Mouse (Mus musculus): ENCODE data around the gene M6pr.

GRCm38 (mm10) chr6:122291264-122291663 is 17.3 kb upstream of the M6pr start:
- no peak for TF ChIP-seq POLR2A (IDR thresholded peaks at IDR 0.05; ENCODE audit: extremely low read depth, insufficient read depth, low read length)
- TF ChIP-seq CTCF (IDR thresholded peaks at IDR 0.05; ENCODE audit: low read depth, low read length) = no peak

Data from liver, adult 2 months (tissue).